Mouse (Mus musculus) midbrain, embryonic 15.5 days (tissue): Measurements from ENCODE around the gene Olfr750. TPM values are rescaled to one million over a fixed set of nuclear protein-coding genes. Genes with fewer than 3 reads are reported as not detected.
"Not testable (repeated sequence)": the region's sequence is repeated elsewhere in the genome, so short reads cannot be mapped to it uniquely, and the experiment has no call there.

Experiments used
- ATAC-seq: fragments of 200-750 bp; cut with Nextera tagmentation; replicated peaks from 2 replicates; pipeline ENCODE4 v1.8.0; 2017; ENCODE audit warnings: moderate TSS enrichment
- H3K27ac ChIP-seq: fragments of 300-500 bp; sonication (generic); 2 replicates; pipeline ENCODE4 v1.5.1; 2015; ENCODE audit warnings: mild to moderate bottlenecking, inconsistent platforms
- H3K27me3 ChIP-seq: fragments of 300-500 bp; sonication (generic); replicated peaks from 2 replicates; pipeline ENCODE4 v1.6.1; 2015; ENCODE audit warnings: inconsistent platforms
- H3K36me3 ChIP-seq: fragments of 300-500 bp; sonication (generic); replicated peaks from 2 replicates; pipeline ENCODE4 v1.6.1; 2015; ENCODE audit warnings: inconsistent platforms
- H3K4me1 ChIP-seq: fragments of 300-500 bp; sonication (generic); 2 replicates; pipeline ENCODE4 v1.6.1; 2015; ENCODE audit warnings: inconsistent platforms
- H3K4me2 ChIP-seq: fragments of 300-500 bp; sonication (generic); 2 replicates; pipeline ENCODE4 v1.6.1; 2015; ENCODE audit warnings: inconsistent platforms, mild to moderate bottlenecking, moderate library complexity
- H3K4me3 ChIP-seq: fragments of 300-500 bp; sonication (generic); 2 replicates; pipeline ENCODE4 v1.5.1; 2015; ENCODE audit warnings: mild to moderate bottlenecking, inconsistent platforms
- H3K9ac ChIP-seq: fragments of 300-500 bp; sonication (generic); 2 replicates; pipeline ENCODE4 v1.6.1; 2015; ENCODE audit warnings: mild to moderate bottlenecking, inconsistent platforms
- H3K9me3 ChIP-seq: fragments of 300-500 bp; sonication (generic); 2 replicates; pipeline ENCODE4 v1.6.1; 2016; ENCODE audit warnings: inconsistent platforms
- WGBS: fragments of 180-500 bp; shearing (Covaris S2); methylation state at CpG from one replicate; pipeline ENCODE4 v1.1.7; 2015; ENCODE audit warnings: mixed read lengths; 5-methylcytosine and 5-hydroxymethylcytosine counted together
- polyA plus RNA-seq: library from polyadenylated mRNA; unstranded; fragments of >200 nt; fragmentation: Nextera tagmentation; extraction: Ambion mirVana; gene quantifications from 2 replicates; pipeline ENCODE4 v1.2.1, GENCODE M21; 2015

The Olfr750 gene
- polyA plus RNA-seq, result 0.08 and 0.09 TPM in 2 replicates

- 91% methylated on average over 3 of the region's 3 CpGs for WGBS
- no peak for ATAC-seq
Measured at GRCm38 (mm10) chr14:51074335-51074734, at the start of gene Olfr750. TSS of gene Olfr750 (minus strand) at chr14:51074435.

GRCm38 (mm10) chr14:51113916-51114560 lies 39.8 kb upstream of the Olfr750 start, which contains the start of gene Eddm3b:
TSS of gene Eddm3b (plus strand) at chr14:51114426.
- Histone ChIP-seq H3K36me3 (no peaks in the 10 kb centered on the region), H3K27ac (no peak within 1 kb of the TSS), H3K4me3 (no peak within 1 kb of the TSS), H3K9ac (no peak within 1 kb of the TSS), H3K4me1 (no peaks in the 10 kb centered on the region), H3K4me2 (0 out of 2 replicates have a peak within 1 kb of the TSS, but pooled peaks have one; percentile 24), H3K27me3 (no peaks in the 10 kb centered on the region), H3K9me3 (no peaks in the 10 kb centered on the region)
- WGBS, result 34% methylated on average over 12 of the region's 12 CpGs
- ATAC-seq, result no peak

More at GRCm38 (mm10) chr14:51074335-51074734, at the start of gene Olfr750:
- no peak within 1 kb of the TSS for H3K27ac ChIP-seq
- no peaks in the 10 kb centered on the region for H3K9me3 ChIP-seq
- H3K4me1 ChIP-seq, result no peaks in the 10 kb centered on the region
- H3K36me3 ChIP-seq, result no peaks in the 10 kb centered on the region
- H3K9ac ChIP-seq, result no peak within 1 kb of the TSS
- no peak within 1 kb of the TSS for H3K4me3 ChIP-seq
- H3K4me2 ChIP-seq, result no peak within 1 kb of the TSS
- no peaks in the 10 kb centered on the region for H3K27me3 ChIP-seq

GRCm38 (mm10) chr14:51113476-51113875 lies 39.2 kb upstream of the Olfr750 start:
- Histone ChIP-seq H3K9ac (no peak overlapping the region), H3K4me2 (0 out of 2 replicates have a peak overlapping the region, but pooled peaks have one; percentile 24), H3K27me3 (no peaks in the 10 kb centered on the region), H3K4me1 (no peaks in the 10 kb centered on the region), H3K36me3 (no peaks in the 10 kb centered on the region), H3K27ac (no peak overlapping the region), H3K4me3 (no peak overlapping the region), H3K9me3 (no peaks in the 10 kb centered on the region)
- WGBS, result 30% methylated on average over 9 of the region's 9 CpGs
- no peak for ATAC-seq

GRCm38 (mm10) chr14:51111966-51112365 lies 37.7 kb upstream of the Olfr750 start:
- no peaks in the 10 kb centered on the region for H3K9me3 ChIP-seq
- no peak overlapping the region for H3K27ac ChIP-seq
- no peaks in the 10 kb centered on the region for H3K27me3 ChIP-seq
- H3K36me3 ChIP-seq, result no peaks in the 10 kb centered on the region
- no peak for ATAC-seq
- no peak overlapping the region for H3K4me2 ChIP-seq
- H3K4me1 ChIP-seq, result no peaks in the 10 kb centered on the region
- H3K9ac ChIP-seq, result no peak overlapping the region
- no peak overlapping the region for H3K4me3 ChIP-seq
- 78% methylated on average over 3 of the region's 3 CpGs for WGBS

- no peaks in the 10 kb centered on the region for H3K9me3 ChIP-seq
- H3K4me2 ChIP-seq, result no peak overlapping the region
- no peak for ATAC-seq
- H3K4me3 ChIP-seq, result no peak overlapping the region
- H3K4me1 ChIP-seq, result no peaks in the 10 kb centered on the region
- no peak overlapping the region for H3K27ac ChIP-seq
- no peaks in the 10 kb centered on the region for H3K36me3 ChIP-seq
- no peaks in the 10 kb centered on the region for H3K27me3 ChIP-seq
- no peak overlapping the region for H3K9ac ChIP-seq
Measured at GRCm38 (mm10) chr14:51106449-51106967, 32.3 kb upstream of the Olfr750 start.

- H3K4me2 ChIP-seq, result no peak overlapping the region
- no peak for ATAC-seq
- H3K4me1 ChIP-seq, result no peaks in the 10 kb centered on the region
- no peak overlapping the region for H3K4me3 ChIP-seq
- WGBS, result 82% methylated on average over 2 of the region's 2 CpGs
- H3K9ac ChIP-seq, result no peak overlapping the region
- no peaks in the 10 kb centered on the region for H3K36me3 ChIP-seq
- H3K27me3 ChIP-seq, result no peaks in the 10 kb centered on the region
- H3K9me3 ChIP-seq, result no peaks in the 10 kb centered on the region
- no peak overlapping the region for H3K27ac ChIP-seq
Measured at GRCm38 (mm10) chr14:51104366-51104765, 30.1 kb upstream of the Olfr750 start.

GRCm38 (mm10) chr14:51103217-51103616 lies 29.0 kb upstream of the Olfr750 start:
- no peaks in the 10 kb centered on the region for H3K4me1 ChIP-seq
- H3K27ac ChIP-seq, result no peak overlapping the region
- H3K9ac ChIP-seq, result no peak overlapping the region
- 64% methylated on average over 3 of the region's 3 CpGs for WGBS
- no peak overlapping the region for H3K4me3 ChIP-seq
- peak; percentile 63 for ATAC-seq
- H3K9me3 ChIP-seq, result no peaks in the 10 kb centered on the region
- H3K4me2 ChIP-seq, result no peak overlapping the region
- H3K27me3 ChIP-seq, result no peaks in the 10 kb centered on the region
- no peaks in the 10 kb centered on the region for H3K36me3 ChIP-seq

- Histone ChIP-seq H3K27ac (no peak overlapping the region), H3K4me2 (no peak overlapping the region), H3K4me3 (no peak overlapping the region), H3K27me3 (no peaks in the 10 kb centered on the region), H3K9me3 (no peaks in the 10 kb centered on the region), H3K9ac (no peak overlapping the region), H3K36me3 (no peaks in the 10 kb centered on the region), H3K4me1 (no peaks in the 10 kb centered on the region)
- 80% methylated on average over 9 of the region's 9 CpGs for WGBS
- no peak for ATAC-seq
Measured at GRCm38 (mm10) chr14:51101284-51101683, 27.0 kb upstream of the Olfr750 start.

- WGBS, result 94% methylated on average over 11 of the region's 11 CpGs
- no peak overlapping the region for H3K4me2 ChIP-seq
- no peak for ATAC-seq
Measured at GRCm38 (mm10) chr14:51098921-51099320, 24.7 kb upstream of the Olfr750 start.

GRCm38 (mm10) chr14:51098300-51098699 lies 24.1 kb upstream of the Olfr750 start:
- not testable (repeated sequence) for H3K9ac ChIP-seq, H3K36me3 ChIP-seq, H3K27ac ChIP-seq, H3K9me3 ChIP-seq, H3K4me1 ChIP-seq, H3K27me3 ChIP-seq, H3K4me2 ChIP-seq, H3K4me3 ChIP-seq
- peak; percentile 32; the same call in 1 of the 2 replicates for ATAC-seq
- WGBS, result 10% methylated on average over 1 of the region's 1 CpGs

More at GRCm38 (mm10) chr14:51098921-51099320, 24.7 kb upstream of the Olfr750 start:
- no peaks in the 10 kb centered on the region for H3K36me3 ChIP-seq
- H3K9me3 ChIP-seq, result no peaks in the 10 kb centered on the region
- H3K27ac ChIP-seq, result no peak overlapping the region
- no peak overlapping the region for H3K4me3 ChIP-seq
- no peaks in the 10 kb centered on the region for H3K27me3 ChIP-seq
- no peaks in the 10 kb centered on the region for H3K4me1 ChIP-seq
- H3K9ac ChIP-seq, result no peak overlapping the region

GRCm38 (mm10) chr14:51095736-51096524 lies 21.7 kb upstream of the Olfr750 start:
- Histone ChIP-seq H3K4me3 (no peak overlapping the region), H3K9me3 (no peaks in the 10 kb centered on the region), H3K4me2 (no peak overlapping the region), H3K9ac (no peak overlapping the region), H3K4me1 (0 out of 2 replicates have a peak, but pooled peaks cover 7% of the 10 kb centered on the region), H3K36me3 (no peaks in the 10 kb centered on the region), H3K27me3 (no peaks in the 10 kb centered on the region), H3K27ac (no peak overlapping the region)
- 77% methylated on average over 9 of the region's 9 CpGs for WGBS
- no peak for ATAC-seq

- WGBS, result 75% methylated on average over 9 of the region's 9 CpGs
- no peak overlapping the region for H3K4me3 ChIP-seq
- H3K9me3 ChIP-seq, result no peaks in the 10 kb centered on the region
- H3K27me3 ChIP-seq, result no peaks in the 10 kb centered on the region
- H3K4me1 ChIP-seq, result 0 out of 2 replicates have a peak, but pooled peaks cover 7% of the 10 kb centered on the region
- no peak for ATAC-seq
- no peaks in the 10 kb centered on the region for H3K36me3 ChIP-seq
- H3K4me2 ChIP-seq, result no peak overlapping the region
- no peak overlapping the region for H3K27ac ChIP-seq
- no peak overlapping the region for H3K9ac ChIP-seq
Measured at GRCm38 (mm10) chr14:51094921-51095320, 20.7 kb upstream of the Olfr750 start.
